Mouse (Mus musculus) spleen, postnatal 36 days (tissue): ENCODE results near the gene Trpm8.

Source experiments
- DNase-seq, 2 experiments: peaks; one replicate each; pipeline ENCODE4 v3.0.0; 2022; ENCODE audit warnings: low spot score in 2 of 2, mixed read lengths in 1 of 2

Gene Trpm8

GRCm38 (mm10) chr1:88277098-88277817 is at the start of gene Trpm8, which contains the start of gene Hjurp:
TSS of gene Trpm8 (plus strand) at chr1:88277661.
TSS of gene Hjurp (minus strand) at chr1:88277633.
- DNase-seq: peak; percentile 100

DNA sequence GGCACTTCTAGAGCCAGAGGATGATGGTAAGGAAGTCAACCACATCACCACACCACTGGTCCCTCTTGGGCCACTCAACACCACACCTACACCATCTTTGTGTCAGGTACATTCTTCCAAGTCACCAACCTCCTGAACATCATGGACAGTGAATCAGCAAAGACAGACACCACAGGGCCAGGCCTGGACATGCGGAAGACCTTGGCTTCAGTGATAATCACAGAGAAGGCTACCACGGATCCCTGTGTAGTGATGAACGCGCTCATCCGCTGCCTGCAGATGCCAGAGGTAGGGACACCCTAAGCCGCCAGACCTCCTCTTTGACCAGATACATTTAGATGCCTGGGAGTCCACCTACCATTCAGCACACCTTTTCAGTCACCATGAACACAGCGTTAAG is 49.3 kb upstream of the Trpm8 start:
- DNase-seq: no peak

DNA sequence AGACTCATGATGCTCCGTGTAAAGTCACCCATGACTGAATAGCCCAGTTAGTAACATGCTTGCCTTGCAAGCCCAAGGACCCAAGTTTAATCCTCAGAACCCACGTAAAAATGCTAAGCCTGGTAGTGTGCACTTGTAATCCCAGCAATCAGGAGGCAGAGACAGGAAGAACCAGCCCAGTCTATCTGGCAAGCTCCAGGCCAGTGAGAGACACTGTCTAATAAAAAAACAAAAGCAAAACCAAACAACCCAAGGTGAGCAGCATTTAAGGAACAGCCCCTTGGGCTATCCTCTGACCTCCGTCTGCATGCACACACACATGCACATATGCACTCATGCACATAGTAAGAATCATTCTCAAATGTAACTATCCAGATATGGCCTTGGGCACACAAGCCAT is 47.9 kb upstream of the Trpm8 start:
- no peak for DNase-seq

DNA sequence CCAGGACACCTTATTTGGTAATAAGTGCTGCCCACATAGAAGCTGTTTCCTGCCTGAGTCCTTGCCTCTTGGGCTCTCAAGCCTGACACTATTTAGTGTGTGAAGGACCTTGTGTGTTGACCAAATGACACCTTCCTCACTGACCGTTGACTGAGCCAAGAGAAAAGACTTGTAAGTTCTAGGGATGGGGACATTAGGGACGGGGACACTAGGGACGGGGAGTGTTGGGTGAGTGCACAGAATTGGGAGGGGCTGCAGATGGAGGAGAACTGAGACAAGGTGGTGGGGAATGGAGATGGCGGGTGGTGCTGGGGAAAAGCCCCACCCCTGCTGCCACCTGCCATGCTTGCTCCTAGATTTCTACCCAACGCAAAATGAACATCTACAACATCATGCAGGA is 47.5 kb upstream of the Trpm8 start:
- no peak for DNase-seq

GRCm38 (mm10) chr1:88230421-88230820 is 47.0 kb upstream of the Trpm8 start:
- DNase-seq: no peak

- no peak for DNase-seq
These were observed 46.3 kb upstream of the Trpm8 start for GRCm38 (mm10) chr1:88230981-88231802.

GRCm38 (mm10) chr1:88231803-88232499 is 45.5 kb upstream of the Trpm8 start:
- DNase-seq: no peak

DNA sequence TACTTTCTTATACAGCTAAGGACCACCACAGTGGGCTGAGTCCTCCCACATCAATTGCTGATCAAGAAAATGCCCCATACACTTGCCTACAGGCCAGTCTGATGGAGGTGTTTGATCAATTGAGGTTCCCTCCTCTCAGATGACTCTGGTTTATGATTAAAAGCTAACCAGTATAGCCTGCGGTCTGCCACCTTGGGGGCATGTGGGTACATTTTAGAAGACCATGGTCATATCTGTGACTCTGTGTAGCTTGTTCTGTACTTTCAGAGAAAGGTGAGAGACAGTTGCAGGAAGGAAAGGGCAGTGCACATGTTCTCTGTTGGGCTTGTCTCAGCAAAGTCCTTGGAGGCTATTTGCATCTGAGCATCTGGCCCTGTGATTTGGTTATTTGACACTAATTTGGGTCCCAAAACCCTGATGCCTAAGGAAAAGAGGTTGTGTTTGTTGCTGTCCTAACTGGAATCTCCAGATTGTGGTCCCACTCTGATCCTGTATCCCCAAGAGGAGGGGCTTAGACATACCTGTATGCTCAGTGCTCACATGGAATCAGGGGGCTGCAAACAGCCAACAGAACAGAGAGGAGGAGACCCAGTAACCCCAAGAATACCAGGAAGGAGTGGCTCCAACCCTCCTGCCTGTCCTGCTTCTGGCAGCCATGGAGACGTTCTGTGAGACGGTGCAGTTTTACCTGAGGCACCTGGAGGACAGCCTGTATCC is 44.6 kb upstream of the Trpm8 start:
- no peak for DNase-seq

DNA sequence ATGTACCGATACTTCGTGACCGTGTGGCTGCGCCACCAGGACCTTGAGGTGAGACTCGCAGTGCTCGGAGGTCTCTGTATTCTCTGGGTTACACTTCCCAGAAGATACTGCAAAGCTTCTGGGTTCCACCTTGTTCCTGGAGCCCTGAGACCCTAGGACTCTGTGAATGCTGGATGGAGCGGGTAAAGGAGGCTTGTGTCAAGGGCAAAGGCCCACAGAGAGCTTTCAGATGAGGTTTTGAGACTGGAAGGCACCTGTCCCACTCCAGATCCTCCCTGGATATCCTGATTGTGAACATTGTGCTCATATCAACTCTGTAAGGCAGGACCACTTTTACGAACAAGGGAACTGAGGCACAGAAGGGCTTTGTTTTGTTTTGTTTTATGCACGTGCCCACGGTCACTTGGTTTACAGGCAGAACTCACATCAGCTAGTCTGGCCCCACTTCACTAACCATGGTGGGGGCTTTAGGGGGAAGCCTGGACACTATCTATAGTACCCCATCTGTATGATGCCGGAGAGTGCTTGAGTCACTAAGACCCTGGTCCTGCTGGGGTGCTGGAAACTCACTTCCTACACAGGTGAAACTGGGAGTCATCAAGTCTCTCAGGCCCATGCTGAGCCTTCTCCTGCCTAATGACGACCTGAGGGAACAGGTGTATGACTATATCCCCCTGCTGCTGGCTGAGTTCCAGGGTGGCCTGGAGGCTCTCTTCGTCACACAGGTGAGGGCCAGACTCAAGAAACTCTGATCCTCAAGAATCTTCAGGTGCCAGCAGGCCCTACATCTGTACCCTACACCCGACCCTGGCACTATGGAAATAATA is 43.8 kb upstream of the Trpm8 start:
- DNase-seq: no peak

- no peak for DNase-seq
These were observed 43.2 kb upstream of the Trpm8 start for GRCm38 (mm10) chr1:88234248-88234610.

- no peak for DNase-seq
These were observed 42.8 kb upstream of the Trpm8 start for GRCm38 (mm10) chr1:88234646-88235045.

- DNase-seq: no peak
These were observed 42.2 kb upstream of the Trpm8 start for GRCm38 (mm10) chr1:88235046-88235893.

DNA sequence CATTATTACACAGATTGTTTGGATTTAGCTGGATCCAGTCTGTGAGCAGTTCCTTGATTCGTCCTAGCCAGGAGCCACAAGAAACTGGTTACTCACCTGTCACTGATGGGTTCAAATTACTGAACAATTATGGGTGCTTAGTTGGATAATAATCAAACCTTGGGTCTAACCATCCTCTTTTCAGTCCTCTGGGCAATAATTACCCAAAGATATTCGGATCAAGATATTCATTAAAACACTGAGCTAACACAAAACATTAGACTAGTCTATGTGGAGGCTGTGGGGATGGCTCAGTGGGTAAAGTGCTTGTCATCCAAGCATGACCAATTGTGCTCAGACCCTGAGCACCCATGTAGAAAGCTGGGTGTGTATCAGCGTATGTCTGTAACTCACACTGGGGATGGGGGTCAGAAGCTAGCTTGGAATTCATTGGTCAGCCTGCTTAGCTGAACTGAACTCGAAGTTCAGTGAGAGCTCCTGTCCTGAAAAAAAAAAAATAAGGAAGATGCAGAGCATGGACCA is 41.5 kb upstream of the Trpm8 start:
- DNase-seq: no peak

DNA sequence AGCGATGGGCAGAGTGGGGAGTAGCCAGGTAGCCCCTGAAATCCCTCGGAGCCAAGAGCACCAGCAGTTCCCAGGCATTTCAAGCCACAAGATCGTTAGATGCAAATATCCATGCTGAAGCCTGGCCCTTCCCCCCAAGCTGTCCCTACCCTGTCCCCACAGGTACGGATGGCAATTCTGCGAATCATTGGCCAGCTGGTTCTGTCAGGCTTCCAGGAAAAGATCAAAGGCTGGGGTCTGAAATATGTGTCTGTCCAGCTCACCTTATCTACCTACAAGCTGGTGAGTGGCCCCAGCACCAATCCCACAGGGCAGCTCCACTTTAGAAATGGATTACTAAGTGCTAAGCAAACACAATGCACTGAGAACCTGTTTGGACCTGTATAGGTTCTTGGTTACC is 40.1 kb upstream of the Trpm8 start:
- DNase-seq: no peak

DNA sequence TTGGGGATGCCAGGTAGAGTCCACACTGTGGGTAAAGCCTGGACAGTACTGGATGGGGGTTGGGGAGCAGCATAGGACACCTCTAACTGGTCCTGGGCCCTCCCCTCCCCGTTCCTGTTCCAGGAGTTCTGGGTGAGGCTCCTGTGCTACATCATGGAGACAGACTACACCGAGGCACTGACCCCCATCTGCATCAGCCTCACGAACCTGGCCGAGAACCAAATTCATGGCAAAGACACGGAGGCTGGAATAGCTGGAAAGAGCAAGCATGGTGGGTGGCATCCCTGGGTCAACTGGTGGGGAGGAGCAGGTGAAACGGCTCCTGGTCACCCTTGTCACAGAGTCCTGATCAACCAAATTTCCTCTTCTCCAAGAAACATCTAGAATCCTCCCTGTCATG is 38.7 kb upstream of the Trpm8 start:
- DNase-seq: no peak

GRCm38 (mm10) chr1:88240072-88240471 is 37.4 kb upstream of the Trpm8 start:
- DNase-seq: no peak

GRCm38 (mm10) chr1:88240579-88240978 is 36.9 kb upstream of the Trpm8 start:
- no peak for DNase-seq

- DNase-seq: no peak
These were observed 33.6 kb upstream of the Trpm8 start for GRCm38 (mm10) chr1:88243861-88244260.

GRCm38 (mm10) chr1:88245881-88246280 is 31.6 kb upstream of the Trpm8 start:
- DNase-seq: no peak

DNA sequence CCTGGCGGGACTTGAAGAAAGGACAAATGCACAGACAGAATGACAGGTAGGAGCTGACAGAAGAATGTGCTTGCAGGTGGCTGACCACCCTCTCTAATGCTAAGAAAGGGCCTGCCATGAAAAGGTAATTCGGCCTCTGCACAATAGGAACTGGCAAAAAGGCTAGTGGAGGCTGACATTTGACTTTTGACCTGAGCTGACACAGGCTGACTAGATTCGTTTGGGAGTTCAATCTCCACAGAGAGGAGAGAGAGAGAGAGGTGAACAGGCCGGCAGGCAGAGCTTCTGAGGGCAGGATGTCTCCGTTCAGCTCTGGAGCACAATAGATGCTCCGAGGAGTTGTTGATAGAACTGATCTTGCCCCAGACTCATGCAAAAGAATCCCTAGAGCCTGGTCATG is 31.1 kb upstream of the Trpm8 start:
- DNase-seq: no peak
